Mouse (Mus musculus) liver, embryonic 15.5 days (tissue): ENCODE data around the gene Eif4g1. TPM values are rescaled to one million over a fixed set of nuclear protein-coding genes. Genes with fewer than 3 reads are reported as not detected.

Source experiments
- ATAC-seq: fragments of 200-750 bp; cut with Nextera tagmentation; 2 replicates; pipeline ENCODE4 v1.8.0; 2017; ENCODE audit warnings: moderate number of reproducible peaks, mild to moderate bottlenecking, moderate library complexity; ENCODE audit not compliant: insufficient read depth
- H3K27ac ChIP-seq: fragments of 300-500 bp; sonication (generic); replicated peaks from 2 replicates; pipeline ENCODE4 v1.5.1; 2015; ENCODE audit warnings: mild to moderate bottlenecking, inconsistent platforms
- H3K27me3 ChIP-seq: fragments of 300-500 bp; sonication (generic); 2 replicates; pipeline ENCODE4 v1.6.1; 2015; ENCODE audit warnings: mild to moderate bottlenecking, inconsistent platforms
- H3K36me3 ChIP-seq: fragments of 300-500 bp; sonication (generic); replicated peaks from 2 replicates; pipeline ENCODE4 v1.6.1; 2015; ENCODE audit warnings: moderate library complexity, mild to moderate bottlenecking, inconsistent platforms
- H3K4me1 ChIP-seq: fragments of 300-500 bp; sonication (generic); replicated peaks from 2 replicates; pipeline ENCODE4 v1.6.1; 2015; ENCODE audit warnings: inconsistent platforms
- H3K4me2 ChIP-seq: fragments of 300-500 bp; sonication (generic); 2 replicates; pipeline ENCODE4 v1.6.1; 2015; ENCODE audit warnings: moderate library complexity, mild to moderate bottlenecking, inconsistent platforms
- H3K4me3 ChIP-seq: fragments of 300-500 bp; sonication (generic); replicated peaks from 2 replicates; pipeline ENCODE4 v1.5.1; 2015; ENCODE audit warnings: mild to moderate bottlenecking, inconsistent platforms
- H3K9ac ChIP-seq: fragments of 300-500 bp; sonication (generic); 2 replicates; pipeline ENCODE4 v1.6.1; 2015; ENCODE audit warnings: moderate library complexity, mild to moderate bottlenecking, inconsistent platforms
- H3K9me3 ChIP-seq: fragments of 300-500 bp; sonication (generic); replicated peaks from 2 replicates; pipeline ENCODE4 v1.6.1; 2016; ENCODE audit warnings: inconsistent platforms
- WGBS: fragments of 180-500 bp; shearing (Covaris S2); methylation state at CpG from one replicate; pipeline ENCODE4 v1.1.7; 2015; ENCODE audit warnings: mixed read lengths; ENCODE audit not compliant: insufficient replicate concordance; 5-methylcytosine and 5-hydroxymethylcytosine counted together
- polyA plus RNA-seq: library from polyadenylated mRNA; unstranded; fragments of >200 nt; fragmentation: Nextera tagmentation; extraction: Ambion mirVana; gene quantifications from 2 replicates; pipeline ENCODE4 v1.2.1, GENCODE M21; 2015

The Eif4g1 gene
- polyA plus RNA-seq, 1 experiment from 2014 or later = 86.2 TPM

- H3K4me2 ChIP-seq = peak overlapping the region; percentile 88
- H3K27me3 ChIP-seq = no peaks in the 10 kb centered on the region
- peak overlapping the region; percentile 94 for H3K9ac ChIP-seq
- peak overlapping the region; percentile 92 for H3K27ac ChIP-seq
- H3K4me3 ChIP-seq = peak overlapping the region; percentile 94
- no peaks in the 10 kb centered on the region for H3K9me3 ChIP-seq
- peaks cover 53% of the 10 kb centered on the region for H3K4me1 ChIP-seq
- under 1% methylated on average over 61 of the region's 78 CpGs for WGBS
- ATAC-seq = peak; percentile 66
- H3K36me3 ChIP-seq = peaks cover 36% of the 10 kb centered on the region
These were observed 5.0 kb downstream of the Eif4g1 start for GRCm38 (mm10) chr16:20672965-20673705.

DNA sequence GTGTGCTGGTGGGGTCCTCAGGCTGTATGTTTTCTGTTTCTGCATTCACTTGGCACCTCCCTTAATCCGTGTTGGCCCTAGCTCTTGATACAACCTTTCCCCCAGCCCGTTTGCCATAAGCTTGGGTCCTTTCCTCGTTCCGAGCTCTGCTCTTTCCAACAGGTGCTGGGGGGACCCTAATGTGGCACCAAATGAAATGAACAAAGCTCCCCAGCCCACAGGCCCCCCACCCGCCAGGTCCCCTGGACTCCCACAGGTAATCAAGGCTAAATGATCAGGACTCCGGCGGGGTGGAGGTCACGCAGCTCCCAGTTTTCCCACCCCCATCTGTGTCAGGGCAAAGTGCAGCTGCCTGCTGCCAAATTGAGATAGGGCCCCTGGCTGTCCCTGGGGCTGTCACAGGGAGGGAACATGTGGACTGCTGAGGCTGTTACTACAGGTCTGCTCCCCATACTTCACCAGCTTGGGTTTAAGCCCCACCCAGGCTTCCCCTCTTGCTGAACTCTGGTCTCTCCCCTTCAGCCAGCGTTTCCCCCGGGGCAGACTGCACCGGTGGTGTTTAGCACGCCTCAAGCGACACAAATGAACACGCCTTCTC lies 5.7 kb downstream of the Eif4g1 start:
- Histone ChIP-seq H3K27ac (peak overlapping the region; percentile 92), H3K9me3 (no peaks in the 10 kb centered on the region), H3K4me3 (peak overlapping the region; percentile 94), H3K4me2 (peak overlapping the region; percentile 88), H3K9ac (peak overlapping the region; percentile 94), H3K36me3 (peaks cover 43% of the 10 kb centered on the region), H3K27me3 (no peaks in the 10 kb centered on the region), H3K4me1 (peaks cover 59% of the 10 kb centered on the region)
- 2% methylated on average over 14 of the region's 14 CpGs for WGBS
- ATAC-seq = peak; percentile 72

- ATAC-seq = no peak
- Histone ChIP-seq H3K9ac (0 out of 2 replicates have a peak overlapping the region, but pooled peaks have one; percentile 6), H3K9me3 (no peaks in the 10 kb centered on the region), H3K4me1 (peaks cover 60% of the 10 kb centered on the region), H3K36me3 (peaks cover 57% of the 10 kb centered on the region), H3K4me3 (peak overlapping the region; percentile 94; the same call in 1 of the 2 replicates), H3K4me2 (peak overlapping the region; percentile 88), H3K27me3 (no peaks in the 10 kb centered on the region), H3K27ac (peak overlapping the region; percentile 92)
- 79% methylated on average over 6 of the region's 6 CpGs for WGBS
These were observed 7.1 kb downstream of the Eif4g1 start for GRCm38 (mm10) chr16:20675213-20675612.

- ATAC-seq = no peak
- Histone ChIP-seq H3K36me3 (peaks cover 72% of the 10 kb centered on the region), H3K27me3 (no peaks in the 10 kb centered on the region), H3K27ac (no peak overlapping the region), H3K4me3 (no peak overlapping the region), H3K9ac (no peak overlapping the region), H3K9me3 (no peaks in the 10 kb centered on the region), H3K4me2 (no peak overlapping the region), H3K4me1 (peaks cover 59% of the 10 kb centered on the region)
- 81% methylated on average over 4 of the region's 4 CpGs for WGBS
These were observed 8.6 kb downstream of the Eif4g1 start for GRCm38 (mm10) chr16:20676702-20677101.

DNA sequence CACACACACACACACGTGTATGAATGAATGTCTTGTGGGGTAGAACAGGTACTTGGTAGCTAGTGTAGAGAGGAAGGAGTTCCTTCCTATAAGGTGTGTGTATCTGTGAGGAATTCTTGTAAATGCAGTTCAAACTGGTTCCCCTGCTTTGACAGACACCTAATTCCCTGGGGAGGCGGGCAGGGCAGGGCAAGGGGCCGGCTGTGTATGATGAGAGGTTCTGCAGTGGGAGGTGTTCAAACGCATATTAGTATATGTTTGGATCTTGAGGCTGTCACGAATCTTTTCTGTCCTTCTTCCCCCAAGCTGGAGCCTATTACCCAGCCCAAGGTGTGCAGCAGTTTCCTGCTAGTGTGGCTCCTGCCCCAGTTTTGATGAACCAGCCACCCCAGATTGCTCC lies 9.3 kb downstream of the Eif4g1 start:
- WGBS = 77% methylated on average over 5 of the region's 5 CpGs
- Histone ChIP-seq H3K36me3 (peaks cover 79% of the 10 kb centered on the region), H3K9me3 (no peaks in the 10 kb centered on the region), H3K4me2 (peak overlapping the region; percentile 38), H3K27ac (peak overlapping the region; percentile 72), H3K4me1 (peaks cover 52% of the 10 kb centered on the region), H3K27me3 (no peaks in the 10 kb centered on the region), H3K9ac (peak overlapping the region; percentile 23; the same call in 1 of the 2 replicates), H3K4me3 (no peak overlapping the region)
- no peak for ATAC-seq

- peak overlapping the region; percentile 23; the same call in 1 of the 2 replicates for H3K9ac ChIP-seq
- H3K4me3 ChIP-seq = 0 out of 2 replicates have a peak overlapping the region, but pooled peaks have one; percentile 1
- peaks cover 52% of the 10 kb centered on the region for H3K4me1 ChIP-seq
- peaks cover 86% of the 10 kb centered on the region for H3K36me3 ChIP-seq
- ATAC-seq = peak; percentile 60
- no peaks in the 10 kb centered on the region for H3K27me3 ChIP-seq
- peak overlapping the region; percentile 38 for H3K4me2 ChIP-seq
- 65% methylated on average over 10 of the region's 10 CpGs for WGBS
- H3K9me3 ChIP-seq = no peaks in the 10 kb centered on the region
- H3K27ac ChIP-seq = peak overlapping the region; percentile 72
These were observed 10.0 kb downstream of the Eif4g1 start for GRCm38 (mm10) chr16:20677974-20678675.

GRCm38 (mm10) chr16:20690774-20691173 lies 22.7 kb downstream of the Eif4g1 start:
- Histone ChIP-seq H3K27me3 (peaks cover 26% of the 10 kb centered on the region), H3K36me3 (peaks cover 70% of the 10 kb centered on the region), H3K9ac (no peak overlapping the region), H3K4me1 (peaks cover 50% of the 10 kb centered on the region), H3K4me3 (no peak overlapping the region), H3K27ac (no peak overlapping the region), H3K9me3 (no peaks in the 10 kb centered on the region), H3K4me2 (no peak overlapping the region)
- no peak for ATAC-seq
- WGBS = 55% methylated on average over 3 of the region's 3 CpGs

GRCm38 (mm10) chr16:20691617-20692016 lies 23.5 kb downstream of the Eif4g1 start:
- peaks cover 35% of the 10 kb centered on the region for H3K27me3 ChIP-seq
- no peaks in the 10 kb centered on the region for H3K9me3 ChIP-seq
- H3K4me3 ChIP-seq = no peak overlapping the region
- ATAC-seq = no peak
- H3K4me1 ChIP-seq = peaks cover 57% of the 10 kb centered on the region
- H3K36me3 ChIP-seq = peaks cover 62% of the 10 kb centered on the region
- no peak overlapping the region for H3K4me2 ChIP-seq
- 0 out of 2 replicates have a peak overlapping the region, but pooled peaks have one; percentile 29 for H3K27ac ChIP-seq
- WGBS = 75% methylated on average over 1 of the region's 1 CpGs
- H3K9ac ChIP-seq = no peak overlapping the region

DNA sequence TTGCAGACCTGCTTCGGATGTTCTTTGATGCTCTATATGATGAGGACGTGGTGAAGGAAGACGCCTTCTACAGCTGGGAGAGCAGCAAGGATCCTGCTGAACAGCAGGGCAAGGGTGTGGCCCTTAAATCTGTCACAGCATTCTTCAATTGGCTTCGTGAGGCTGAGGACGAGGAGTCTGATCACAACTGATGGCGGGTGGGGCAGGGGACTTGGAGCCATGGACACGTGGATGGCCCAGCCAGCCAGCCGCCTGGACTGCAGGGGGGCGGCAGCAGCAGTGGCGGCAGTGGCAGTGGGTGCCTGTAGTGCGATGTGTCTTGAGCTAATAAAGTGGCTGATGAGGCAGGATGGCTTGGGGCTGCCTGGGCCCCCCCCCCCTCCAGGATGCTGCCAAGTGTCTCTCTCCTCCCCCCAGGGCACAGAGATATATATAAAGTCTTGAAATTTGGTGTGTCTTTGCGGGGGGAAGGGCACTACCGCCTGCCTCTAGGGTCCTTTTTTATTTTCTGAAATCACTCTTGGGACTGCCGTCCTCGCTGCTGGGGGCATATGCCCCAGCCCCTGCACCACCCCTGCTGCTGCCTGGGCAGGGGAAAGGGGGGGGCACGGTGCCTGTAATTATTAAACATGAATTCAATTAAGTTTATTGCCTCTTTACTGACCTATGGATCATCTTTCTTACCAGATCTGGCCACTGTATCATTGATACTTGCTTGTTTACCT lies 24.3 kb downstream of the Eif4g1 start:
- 60% methylated on average over 16 of the region's 16 CpGs for WGBS
- Histone ChIP-seq H3K4me1 (peaks cover 57% of the 10 kb centered on the region), H3K9ac (no peak overlapping the region), H3K27me3 (peaks cover 43% of the 10 kb centered on the region), H3K4me3 (peak overlapping the region; percentile 65), H3K4me2 (peak overlapping the region; percentile 97), H3K36me3 (peaks cover 54% of the 10 kb centered on the region), H3K27ac (peak overlapping the region; percentile 29; the same call in 1 of the 2 replicates), H3K9me3 (no peaks in the 10 kb centered on the region)
- ATAC-seq = no peak

GRCm38 (mm10) chr16:20693111-20693701 lies 25.1 kb downstream of the Eif4g1 start, which contains the start of gene Fam131a:
TSS of gene Fam131a (plus strand) at chr16:20693241.
- Histone ChIP-seq H3K4me2 (peak within 1 kb of the TSS; percentile 97), H3K4me1 (peaks cover 57% of the 10 kb centered on the region), H3K9me3 (no peaks in the 10 kb centered on the region), H3K36me3 (peaks cover 46% of the 10 kb centered on the region), H3K4me3 (peak within 1 kb of the TSS; percentile 65), H3K9ac (peak within 1 kb of the TSS; percentile 72), H3K27ac (peak within 1 kb of the TSS; percentile 54), H3K27me3 (peaks cover 51% of the 10 kb centered on the region)
- peak; percentile 88 for ATAC-seq
- 2% methylated on average over 36 of the region's 37 CpGs for WGBS
